Mouse (Mus musculus) G1E (cell line): ENCODE data around the gene Zc2hc1c.

Experiments
- CTCF ChIP-seq: IDR thresholded peaks from 2 replicates; pipeline ENCODE4 v1.5.1; 2012; ENCODE audit warnings: low read depth, low read length, inconsistent platforms, mixed read lengths
- GATA1 ChIP-seq: IDR thresholded peaks from 2 replicates; pipeline ENCODE4 v1.6.1; 2012; ENCODE audit warnings: borderline replicate concordance, low read length, inconsistent platforms, mixed read lengths
- GATA2 ChIP-seq: IDR thresholded peaks from 2 replicates; pipeline ENCODE4 v1.6.1; 2012; ENCODE audit warnings: low read depth, low read length, inconsistent platforms, borderline replicate concordance

DNA sequence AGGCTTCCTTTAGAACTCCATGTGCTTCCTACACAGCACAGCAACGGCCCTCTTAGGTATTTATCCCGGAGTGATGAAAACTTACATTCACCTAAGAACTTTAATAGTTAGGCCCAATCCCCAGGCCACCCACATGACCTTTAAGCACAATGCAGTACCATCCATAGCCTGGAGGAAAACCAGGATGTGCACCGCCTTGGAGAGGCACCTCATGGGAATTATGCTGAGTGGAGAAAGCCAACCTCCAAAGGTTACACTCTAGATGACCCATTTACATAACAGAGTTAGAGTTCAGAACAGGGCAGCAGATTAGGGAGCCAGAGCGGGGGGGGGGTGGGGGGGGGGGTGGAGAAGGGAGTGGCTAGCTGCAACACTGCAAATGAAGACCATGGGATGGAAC is 53.9 kb downstream of the Zc2hc1c start:
- TF ChIP-seq CTCF (no peak), GATA2 (no peak), GATA1 (no peak)
